Mouse (Mus musculus) lung, embryonic 15.5 days (tissue): Measurements from ENCODE around the gene Tcaf3. TPM values are rescaled to one million over a fixed set of nuclear protein-coding genes. Genes with fewer than 3 reads are reported as not detected.
A peak's percentile ranks its signal among the peaks of the same experiment; 100 is the strongest.

Experiments used
- ATAC-seq: fragments of 200-750 bp; cut with Nextera tagmentation; 2 replicates; pipeline ENCODE4 v1.8.0; 2017; ENCODE audit warnings: moderate number of reproducible peaks, borderline replicate concordance; ENCODE audit not compliant: low FRiP score, low TSS enrichment; ENCODE audit errors: extremely low read depth
- H3K27ac ChIP-seq: fragments of 300-500 bp; sonication (generic); 2 replicates; pipeline ENCODE4 v1.5.1; 2015; ENCODE audit warnings: moderate library complexity, mild to moderate bottlenecking, inconsistent platforms
- H3K27me3 ChIP-seq: fragments of 300-500 bp; sonication (generic); 2 replicates; pipeline ENCODE4 v1.6.1; 2015; ENCODE audit warnings: inconsistent platforms
- H3K36me3 ChIP-seq: fragments of 300-500 bp; sonication (generic); 2 replicates; pipeline ENCODE4 v1.6.1; 2015; ENCODE audit warnings: inconsistent platforms
- H3K4me1 ChIP-seq: fragments of 300-500 bp; sonication (generic); 2 replicates; pipeline ENCODE4 v1.6.1; 2015; ENCODE audit warnings: inconsistent platforms
- H3K4me2 ChIP-seq: fragments of 300-500 bp; sonication (generic); 2 replicates; pipeline ENCODE4 v1.6.1; 2015; ENCODE audit warnings: inconsistent platforms, mild to moderate bottlenecking, moderate library complexity
- H3K4me3 ChIP-seq: fragments of 300-500 bp; sonication (generic); 2 replicates; pipeline ENCODE4 v1.5.1; 2015; ENCODE audit warnings: mild to moderate bottlenecking, inconsistent platforms
- H3K9ac ChIP-seq: fragments of 300-500 bp; sonication (generic); 2 replicates; pipeline ENCODE4 v1.6.1; 2015; ENCODE audit warnings: inconsistent platforms
- H3K9me3 ChIP-seq: fragments of 300-500 bp; sonication (generic); 2 replicates; pipeline ENCODE4 v1.6.1; 2016; ENCODE audit warnings: inconsistent platforms
- WGBS: fragments of 180-500 bp; shearing (Covaris S2); methylation state at CpG from one replicate; pipeline ENCODE4 v1.1.7; 2015; 5-methylcytosine and 5-hydroxymethylcytosine counted together
- polyA plus RNA-seq: library from polyadenylated mRNA; unstranded; fragments of >200 nt; fragmentation: Nextera tagmentation; extraction: Ambion mirVana; gene quantifications from 2 replicates; pipeline ENCODE4 v1.2.1, GENCODE M21; 2015

Gene Tcaf3
- not detected in 2 replicates for polyA plus RNA-seq

- no peaks in the 10 kb centered on the region for H3K27me3 ChIP-seq
- H3K4me1 ChIP-seq: no peaks in the 10 kb centered on the region
- H3K4me2 ChIP-seq: no peak within 1 kb of the TSS
- no peak for ATAC-seq
- no peak within 1 kb of the TSS for H3K9ac ChIP-seq
- WGBS: 53% methylated on average over 4 of the region's 4 CpGs
- no peaks in the 10 kb centered on the region for H3K9me3 ChIP-seq
- no peak within 1 kb of the TSS for H3K4me3 ChIP-seq
- no peak within 1 kb of the TSS for H3K27ac ChIP-seq
- no peaks in the 10 kb centered on the region for H3K36me3 ChIP-seq
Observed at GRCm38 (mm10) chr6:42597592-42597991, at the start of gene Tcaf3. Gene Tcaf3, minus strand, starts transcription at chr6:42597692.

- Histone ChIP-seq H3K36me3 (no peaks in the 10 kb centered on the region), H3K27me3 (no peaks in the 10 kb centered on the region), H3K4me3 (peak within 1 kb of the TSS; percentile 43), H3K4me2 (peak within 1 kb of the TSS; percentile 67), H3K9me3 (no peaks in the 10 kb centered on the region), H3K9ac (0 out of 2 replicates have a peak within 1 kb of the TSS, but pooled peaks have one; percentile 12), H3K4me1 (peaks cover 6% of the 10 kb centered on the region; the same call in 1 of the 2 replicates), H3K27ac (no peak within 1 kb of the TSS; the same call in 1 of the 2 replicates)
- WGBS: under 1% methylated on average over 23 of the region's 23 CpGs
- peak; percentile 99 for ATAC-seq
Observed at GRCm38 (mm10) chr6:42644912-42645549, 47.5 kb upstream of the Tcaf3 start, which contains the start of gene Tcaf2. Gene Tcaf2, minus strand, starts transcription at chr6:42645254.

- no peak overlapping the region for H3K27ac ChIP-seq
Observed at GRCm38 (mm10) chr6:42634393-42634792, 36.9 kb upstream of the Tcaf3 start.

GRCm38 (mm10) chr6:42631395-42631794, 33.9 kb upstream of the Tcaf3 start:
- no peak overlapping the region for H3K27ac ChIP-seq
- no peak overlapping the region for H3K9ac ChIP-seq
- no peaks in the 10 kb centered on the region for H3K4me1 ChIP-seq
- H3K36me3 ChIP-seq: no peaks in the 10 kb centered on the region
- no peak overlapping the region for H3K4me2 ChIP-seq
- no peak overlapping the region for H3K4me3 ChIP-seq
- WGBS: 52% methylated on average over 4 of the region's 4 CpGs
- no peak for ATAC-seq
- no peaks in the 10 kb centered on the region for H3K27me3 ChIP-seq
- H3K9me3 ChIP-seq: no peaks in the 10 kb centered on the region

More at GRCm38 (mm10) chr6:42634393-42634792, 36.9 kb upstream of the Tcaf3 start:
- Histone ChIP-seq H3K36me3 (no peaks in the 10 kb centered on the region), H3K9ac (no peak overlapping the region), H3K27me3 (no peaks in the 10 kb centered on the region), H3K4me3 (no peak overlapping the region), H3K4me2 (no peak overlapping the region), H3K4me1 (no peaks in the 10 kb centered on the region), H3K9me3 (no peaks in the 10 kb centered on the region)
- ATAC-seq: no peak
- WGBS: 73% methylated on average over 5 of the region's 5 CpGs

- no peak overlapping the region for H3K9ac ChIP-seq
- H3K4me3 ChIP-seq: no peak overlapping the region
- H3K4me2 ChIP-seq: no peak overlapping the region
- no peaks in the 10 kb centered on the region for H3K36me3 ChIP-seq
- H3K27ac ChIP-seq: no peak overlapping the region
- H3K4me1 ChIP-seq: no peaks in the 10 kb centered on the region
- H3K27me3 ChIP-seq: no peaks in the 10 kb centered on the region
- H3K9me3 ChIP-seq: no peaks in the 10 kb centered on the region
- 81% methylated on average over 2 of the region's 2 CpGs for WGBS
- no peak for ATAC-seq
Observed at GRCm38 (mm10) chr6:42616904-42617303, 19.4 kb upstream of the Tcaf3 start.

GRCm38 (mm10) chr6:42612218-42612617, 14.7 kb upstream of the Tcaf3 start:
- no peak overlapping the region for H3K9ac ChIP-seq

GRCm38 (mm10) chr6:42610954-42611522, 13.5 kb upstream of the Tcaf3 start:
- H3K27ac ChIP-seq: no peak overlapping the region
- H3K9ac ChIP-seq: no peak overlapping the region
- peak; percentile 46; the same call in 1 of the 2 replicates for ATAC-seq
- no peaks in the 10 kb centered on the region for H3K27me3 ChIP-seq
- H3K9me3 ChIP-seq: no peaks in the 10 kb centered on the region
- H3K4me2 ChIP-seq: no peak overlapping the region
- 11% methylated on average over 4 of the region's 4 CpGs for WGBS
- H3K4me1 ChIP-seq: peaks cover 6% of the 10 kb centered on the region; the same call in 1 of the 2 replicates
- H3K36me3 ChIP-seq: no peaks in the 10 kb centered on the region
- H3K4me3 ChIP-seq: no peak overlapping the region

More at GRCm38 (mm10) chr6:42612218-42612617, 14.7 kb upstream of the Tcaf3 start:
- Histone ChIP-seq H3K27me3 (no peaks in the 10 kb centered on the region), H3K4me2 (no peak overlapping the region), H3K27ac (no peak overlapping the region), H3K9me3 (no peaks in the 10 kb centered on the region), H3K4me3 (no peak overlapping the region), H3K4me1 (peaks cover 6% of the 10 kb centered on the region; the same call in 1 of the 2 replicates), H3K36me3 (no peaks in the 10 kb centered on the region)
- ATAC-seq: no peak

GRCm38 (mm10) chr6:42593138-42593882, 4.2 kb downstream of the Tcaf3 start:
- no peak overlapping the region for H3K9ac ChIP-seq
- H3K27ac ChIP-seq: no peak overlapping the region
- WGBS: 77% methylated on average over 17 of the region's 17 CpGs
- H3K9me3 ChIP-seq: no peaks in the 10 kb centered on the region
- no peak for ATAC-seq
- H3K36me3 ChIP-seq: no peaks in the 10 kb centered on the region
- no peak overlapping the region for H3K4me3 ChIP-seq
- H3K27me3 ChIP-seq: no peaks in the 10 kb centered on the region
- no peaks in the 10 kb centered on the region for H3K4me1 ChIP-seq
- H3K4me2 ChIP-seq: no peak overlapping the region

GRCm38 (mm10) chr6:42586569-42586968, 10.9 kb downstream of the Tcaf3 start:
- H3K27ac ChIP-seq: no peak overlapping the region
- WGBS: 75% methylated on average over 5 of the region's 5 CpGs
- no peak for ATAC-seq
- no peaks in the 10 kb centered on the region for H3K27me3 ChIP-seq
- no peak overlapping the region for H3K4me3 ChIP-seq
- no peaks in the 10 kb centered on the region for H3K36me3 ChIP-seq
- no peak overlapping the region for H3K9ac ChIP-seq
- H3K9me3 ChIP-seq: no peaks in the 10 kb centered on the region
- no peak overlapping the region for H3K4me2 ChIP-seq
- peaks cover 9% of the 10 kb centered on the region for H3K4me1 ChIP-seq

GRCm38 (mm10) chr6:42583488-42583872, 14.0 kb downstream of the Tcaf3 start:
- peak overlapping the region; percentile 66 for H3K27ac ChIP-seq
- ATAC-seq: no peak
- 1% methylated on average over 7 of the region's 7 CpGs for WGBS
- H3K4me1 ChIP-seq: peaks cover 15% of the 10 kb centered on the region
- peak overlapping the region; percentile 43 for H3K4me2 ChIP-seq
- no peaks in the 10 kb centered on the region for H3K9me3 ChIP-seq
- peak overlapping the region; percentile 8; the same call in 1 of the 2 replicates for H3K4me3 ChIP-seq
- H3K27me3 ChIP-seq: no peaks in the 10 kb centered on the region
- no peaks in the 10 kb centered on the region for H3K36me3 ChIP-seq
- no peak overlapping the region for H3K9ac ChIP-seq

GRCm38 (mm10) chr6:42582741-42583487, 14.6 kb downstream of the Tcaf3 start:
- H3K9ac ChIP-seq: no peak overlapping the region
- peak overlapping the region; percentile 8; the same call in 1 of the 2 replicates for H3K4me3 ChIP-seq
- peaks cover 15% of the 10 kb centered on the region for H3K4me1 ChIP-seq
- 37% methylated on average over 9 of the region's 9 CpGs for WGBS
- no peaks in the 10 kb centered on the region for H3K27me3 ChIP-seq
- ATAC-seq: peak; percentile 86; the same call in 1 of the 2 replicates
- H3K36me3 ChIP-seq: no peaks in the 10 kb centered on the region
- no peaks in the 10 kb centered on the region for H3K9me3 ChIP-seq
- H3K4me2 ChIP-seq: peak overlapping the region; percentile 43
- peak overlapping the region; percentile 66 for H3K27ac ChIP-seq
